Mouse (Mus musculus): ENCODE results near the gene Acadl.

GRCm38 (mm10) chr1:66816837-66817452 is 46.1 kb downstream of the Acadl start:
- TF ChIP-seq CTCF (IDR thresholded peaks at IDR 0.05; ENCODE audit: low read depth) (no peak), EP300 (IDR thresholded peaks at IDR 0.05; ENCODE audit: low read depth) (no peak)
